Mouse (Mus musculus) spleen, adult 2 months (tissue): ENCODE measurements around the gene Gm13271.
"Not testable (repeated sequence)": the region's sequence is repeated elsewhere in the genome, so short reads cannot be mapped to it uniquely, and the experiment has no call there.

Experiments used
- CTCF ChIP-seq: fragments of 200-500 bp; IDR thresholded peaks from 2 replicates; pipeline ENCODE4 v1.5.1; 2011; ENCODE audit warnings: mild to moderate bottlenecking, inconsistent platforms; ENCODE audit not compliant: insufficient read depth, insufficient read length, insufficient replicate concordance; ENCODE audit errors: extremely low read depth
- POLR2A ChIP-seq: fragments of 200-500 bp; IDR thresholded peaks from 2 replicates; pipeline ENCODE4 v1.6.1; 2011; ENCODE audit warnings: low read depth, low read length, inconsistent platforms

GRCm38 (mm10) chr4:88799365-88799764 is 44.7 kb downstream of the Gm13271 start, which contains the start of gene Gm13285:
- not testable (repeated sequence) for TF ChIP-seq CTCF, POLR2A
